Mouse (Mus musculus) MEL-GATA-1-ER (cell line): ENCODE results near the gene Gm9268.
"Not testable (repeated sequence)": the region's sequence is repeated elsewhere in the genome, so short reads cannot be mapped to it uniquely, and the experiment has no call there.

Experiments used
- DNase-seq: peaks from one replicate; pipeline ENCODE4 v3.0.0-alpha.2; 2012; ENCODE audit warnings: low read depth; ENCODE audit errors: extremely low read depth

Gm9268 gene

GRCm38 (mm10) chr7:43018465-43018864 lies at the start of gene Gm9268:
TSS of gene Gm9268 (plus strand) at chr7:43018765.
- not testable (repeated sequence) for DNase-seq

DNA sequence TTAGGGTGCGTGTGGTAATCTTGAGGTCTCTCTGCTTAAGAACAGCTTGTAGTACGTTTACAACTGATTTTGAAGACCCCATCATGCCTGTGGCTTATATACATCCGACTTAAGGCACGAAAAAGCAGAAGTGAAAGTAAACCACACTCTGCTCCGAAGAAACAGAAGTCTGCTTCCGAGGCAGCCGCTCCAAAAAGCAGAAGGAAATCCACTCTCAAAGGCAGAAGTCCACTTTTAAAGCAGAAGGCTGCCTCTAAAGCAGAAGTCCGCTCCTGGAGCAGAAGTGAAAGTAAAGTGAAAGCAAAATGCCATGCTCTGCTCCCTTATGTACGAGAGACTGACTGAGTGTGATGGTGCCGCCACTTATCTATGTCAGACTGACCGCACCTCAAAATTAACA lies 38.5 kb upstream of the Gm9268 start:
- peak; percentile 91 for DNase-seq

- peak; percentile 68 for DNase-seq
These were observed 37.8 kb upstream of the Gm9268 start for GRCm38 (mm10) chr7:42980739-42981138.

DNA sequence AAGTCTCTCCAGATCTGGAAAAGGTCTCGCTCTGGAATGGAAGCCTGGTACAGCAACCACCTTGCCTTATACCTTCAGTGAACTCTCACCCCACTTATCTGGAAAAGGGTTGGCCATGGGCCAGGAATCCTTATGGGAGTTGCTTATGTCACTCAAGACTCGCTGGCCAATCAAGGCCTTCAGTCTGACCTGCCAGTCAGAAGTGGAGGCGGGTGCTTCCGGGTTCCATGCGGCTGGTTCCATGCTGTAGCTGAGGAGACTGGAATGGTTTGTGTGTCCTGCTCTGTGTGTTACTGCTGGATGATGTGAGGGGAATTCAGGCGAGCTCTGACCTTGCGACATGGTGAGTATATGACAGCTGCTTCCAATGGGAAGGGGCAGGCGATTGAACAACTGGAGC lies 59.3 kb downstream of the Gm9268 start:
- DNase-seq: no peak
